ENCODE assay signal across 9 mouse cellular contexts in genomic region chr10:69533505-69534388, GRCm38 (mm10).
DNase-seq lines count a peak whose midpoint lies in the region; ATAC-seq and TF ChIP-seq lines count a peak whose summit lies in the region.
"Had no signal": no experiment of that assay in that cellular context is flagged by ENCODE, and none has a peak within 500 bp of the region (broad histone marks: within the 10 kb centered on the region; RNA-seq: fewer than 3 reads in every experiment).

No protein-coding gene starts in this region.

- H3K27me3 ChIP-seq in forebrain, embryonic 13.5 days: no peaks in the 10 kb centered on the region
- H3K27me3 ChIP-seq in heart, postnatal 0 days (ENCODE audit: control insufficient read depth, insufficient read depth, low read length): no peaks in the 10 kb centered on the region
- H3K27me3 ChIP-seq in liver, embryonic 14.5 days (ENCODE audit: control insufficient read depth, insufficient read depth, low read length): no peaks in the 10 kb centered on the region

- no peaks in the 10 kb centered on the region for H3K36me3 ChIP-seq in forebrain, embryonic 13.5 days (ENCODE audit: poor library complexity, severe bottlenecking)
- no peaks in the 10 kb centered on the region for H3K36me3 ChIP-seq in heart, postnatal 0 days (replicated peaks; ENCODE audit: control insufficient read depth, insufficient read depth, low read length)
- H3K36me3 ChIP-seq in liver, embryonic 14.5 days (replicated peaks; ENCODE audit: control insufficient read depth, insufficient read depth, low read depth): no peaks in the 10 kb centered on the region
- H3K36me3 ChIP-seq: G1E had no signal

- ATAC-seq in forebrain, embryonic 13.5 days: peak; percentile 82
- peak; percentile 79 for ATAC-seq in heart, postnatal 0 days (ENCODE audit: insufficient read depth, low read depth)
- no peak for ATAC-seq in liver, embryonic 14.5 days (ENCODE audit: insufficient read depth)

- DNase-seq in urinary bladder, adult 2 months (ENCODE audit: low spot score): peak; percentile 27
- DNase-seq in urinary bladder, postnatal 10 days (ENCODE audit: low spot score): no peak
- DNase-seq in heart, postnatal 0 days (ENCODE audit: low spot score): peak; percentile 75
- DNase-seq in kidney, postnatal 4 days: peak; percentile 65 to 74
- DNase-seq in liver, embryonic 14.5 days (ENCODE audit: low read depth in 3 of 3, low spot score in 3 of 3): no peak
- peak; percentile 78 for DNase-seq in retina, embryonic 14.5 days (ENCODE audit: low spot score)
- DNase-seq in spleen, postnatal 14 days (ENCODE audit: low spot score in 2 of 2): no peak

- peak overlapping the region; percentile 92 for H3K27ac ChIP-seq in forebrain, embryonic 13.5 days
- H3K27ac ChIP-seq in heart, postnatal 0 days (ENCODE audit: low read depth): peak overlapping the region; percentile 89
- no peak overlapping the region for H3K27ac ChIP-seq in liver, embryonic 14.5 days

- H3K4me2 ChIP-seq in forebrain, embryonic 13.5 days: peak overlapping the region; percentile 68
- H3K4me2 ChIP-seq in heart, postnatal 0 days (ENCODE audit: low read depth, low read length): peak overlapping the region; percentile 69
- H3K4me2 ChIP-seq in liver, embryonic 14.5 days (ENCODE audit: low read depth): peak overlapping the region; percentile 38

- TF ChIP-seq CTCF in heart, postnatal 0 days (IDR thresholded peaks at IDR 0.05; ENCODE audit: low read depth): no peak
- no peak for TF ChIP-seq CTCF in liver, embryonic 14.5 days (IDR thresholded peaks at IDR 0.05; ENCODE audit: low read depth)

- no peaks in the 10 kb centered on the region for H3K9me3 ChIP-seq in forebrain, embryonic 13.5 days (replicated peaks)
- no peaks in the 10 kb centered on the region for H3K9me3 ChIP-seq in heart, postnatal 0 days (replicated peaks; ENCODE audit: control insufficient read depth, low read length)
- H3K9me3 ChIP-seq in liver, embryonic 14.5 days (ENCODE audit: control insufficient read depth, low read length): no peaks in the 10 kb centered on the region

- no peak for TF ChIP-seq EP300 in heart, postnatal 0 days (IDR thresholded peaks at IDR 0.05; ENCODE audit: low read depth)
- TF ChIP-seq EP300 in liver, embryonic 14.5 days (IDR thresholded peaks at IDR 0.05; ENCODE audit: low read depth): no peak

- 3% methylated on average over 22 of the region's 22 CpGs for WGBS in forebrain, embryonic 13.5 days
- 1% methylated on average over 22 of the region's 22 CpGs for WGBS in heart, postnatal 0 days
- 12% methylated on average over 22 of the region's 22 CpGs for WGBS in liver, embryonic 14.5 days (ENCODE audit: insufficient replicate concordance)

- H3K4me1 ChIP-seq in forebrain, embryonic 13.5 days: peaks cover 35% of the 10 kb centered on the region
- no peaks in the 10 kb centered on the region for H3K4me1 ChIP-seq in heart, postnatal 0 days (ENCODE audit: control insufficient read depth, insufficient read depth)
- H3K4me1 ChIP-seq in liver, embryonic 14.5 days (replicated peaks; ENCODE audit: control insufficient read depth in 2 of 2, insufficient read depth in 2 of 2, low read length in 1 of 2): no peaks in the 10 kb centered on the region

- H3K9ac ChIP-seq in forebrain, embryonic 13.5 days: peak overlapping the region; percentile 77
- H3K9ac ChIP-seq in heart, postnatal 0 days (replicated peaks; ENCODE audit: low read depth, low read length): peak overlapping the region; percentile 66
- no peak overlapping the region for H3K9ac ChIP-seq in liver, embryonic 14.5 days (replicated peaks)

- H3K4me3 ChIP-seq in forebrain, embryonic 13.5 days: peak overlapping the region; percentile 57
- peak overlapping the region; percentile 58 for H3K4me3 ChIP-seq in heart, postnatal 0 days (ENCODE audit: low read depth, low read length)
- H3K4me3 ChIP-seq in liver, embryonic 14.5 days (ENCODE audit: insufficient read depth in 1 of 2, low read depth in 2 of 2, low read length in 2 of 2): peak overlapping the region; percentile 35 to 36

Comparison
In these comparisons a context has a peak if more than half of its experiments do, and no peak if none do; other contexts are left out.
1. DNase-seq: peak in urinary bladder, adult 2 months (single experiment), heart, postnatal 0 days (single experiment), kidney, postnatal 4 days (2 of 2) and retina, embryonic 14.5 days (single experiment); none in urinary bladder, postnatal 10 days (single experiment), liver, embryonic 14.5 days (0 of 3) and spleen, postnatal 14 days (0 of 2).
2. Peak in every context shown above with its lines, with median percentiles within 50 percentile points of each other: H3K4me2 ChIP-seq and H3K4me3 ChIP-seq.